Mouse (Mus musculus): ENCODE data around the gene Cebpb. TPM values are rescaled to one million over a fixed set of nuclear protein-coding genes. Genes with fewer than 3 reads are reported as not detected.

The Cebpb gene
- total RNA-seq, 4 experiments from 2014 or later = 21.3 to 37.2 (median 25.6) TPM

- no peak for DNase-seq (ENCODE audit: low spot score in 2 of 2)
Observed at GRCm38 (mm10) chr2:167691871-167692661, 3.4 kb downstream of the Cebpb start.

DNA sequence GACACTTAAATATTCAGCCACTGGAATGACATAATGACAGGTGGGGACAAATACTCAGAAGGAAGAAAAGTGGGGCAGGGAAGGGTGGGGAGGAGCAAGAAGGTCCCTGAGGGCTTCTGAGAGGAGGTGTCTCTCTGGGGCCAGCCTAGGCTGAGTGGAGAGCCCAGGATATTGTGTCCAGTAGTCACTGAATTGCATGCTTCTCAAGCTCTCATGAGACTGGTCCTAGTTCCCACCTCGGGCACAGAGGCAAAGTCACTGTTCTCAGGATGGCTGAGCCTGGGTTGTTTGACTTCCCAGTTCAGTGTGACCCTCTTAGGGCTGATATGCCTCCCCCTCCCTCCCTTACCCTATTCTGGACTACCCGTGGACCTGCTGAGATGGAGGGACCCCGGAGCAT lies 4.1 kb downstream of the Cebpb start:
- no peak for DNase-seq (ENCODE audit: low spot score in 2 of 2)

DNA sequence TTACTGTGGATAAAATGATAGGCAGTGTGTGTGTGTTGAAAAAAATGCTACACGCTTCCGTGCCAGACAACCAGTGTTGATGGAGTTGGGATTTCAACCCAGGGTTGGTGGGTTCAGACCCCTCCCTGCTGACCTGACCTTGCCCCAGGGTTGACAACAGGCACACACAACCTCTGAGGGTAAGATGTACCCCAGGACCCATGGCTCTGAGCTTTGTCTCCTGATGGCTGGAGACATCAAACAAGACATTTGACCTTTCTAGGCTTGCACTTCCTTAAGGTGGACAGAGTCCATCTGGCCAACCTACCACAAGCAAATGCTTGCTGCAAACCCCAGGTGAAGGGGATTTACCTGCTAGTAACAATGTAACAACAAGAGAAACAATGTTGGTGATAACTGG lies 4.8 kb downstream of the Cebpb start:
- DNase-seq (ENCODE audit: low spot score in 2 of 2) = no peak

- no peak for DNase-seq (ENCODE audit: low spot score in 2 of 2)
Observed at GRCm38 (mm10) chr2:167694244-167694643, 5.5 kb downstream of the Cebpb start.

DNA sequence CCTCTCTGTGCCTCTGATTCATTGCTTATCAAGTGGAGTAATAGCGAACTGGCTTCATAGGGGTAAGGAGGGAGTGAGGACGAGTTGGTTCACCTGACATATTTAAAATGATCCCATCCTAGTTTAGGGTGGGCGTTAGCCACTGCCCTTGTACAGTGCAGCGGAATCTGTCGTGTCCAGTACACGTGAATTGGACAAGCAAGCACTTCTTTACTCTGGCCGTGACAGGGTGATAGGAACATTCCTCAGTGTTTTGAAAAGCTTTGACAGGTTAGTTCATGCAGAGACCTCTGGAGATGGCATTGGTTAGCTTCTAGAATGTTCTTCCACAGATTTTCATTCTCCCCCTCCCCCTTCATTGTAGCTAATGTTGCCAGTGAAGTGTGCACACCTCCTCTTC lies 6.2 kb downstream of the Cebpb start:
- no peak for DNase-seq (ENCODE audit: low spot score in 2 of 2)

DNA sequence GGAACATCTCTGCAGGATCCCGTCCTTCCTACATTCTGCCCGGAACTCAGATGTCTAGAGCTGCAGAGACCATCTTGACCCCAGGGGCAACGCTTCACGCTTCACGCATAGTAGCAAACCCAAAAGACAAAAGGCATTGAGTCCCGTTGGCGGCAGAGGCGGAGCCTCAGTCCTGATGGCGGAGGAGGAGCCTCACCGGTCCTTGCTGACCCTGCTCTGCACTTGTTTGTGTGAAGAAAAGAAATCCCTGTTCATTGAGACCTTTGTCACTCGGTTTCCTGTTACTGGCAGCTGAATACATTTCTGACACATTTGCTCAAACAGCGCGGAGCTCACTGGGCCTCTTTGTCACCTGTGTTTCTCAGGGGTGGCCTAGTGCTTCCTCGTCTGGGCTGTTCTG lies 6.8 kb downstream of the Cebpb start:
- no peak for DNase-seq (ENCODE audit: low spot score in 2 of 2)

- no peak for DNase-seq (ENCODE audit: low spot score in 2 of 2)
Observed at GRCm38 (mm10) chr2:167696143-167696542, 7.4 kb downstream of the Cebpb start.

- no peak for DNase-seq (ENCODE audit: low spot score in 2 of 2)
Observed at GRCm38 (mm10) chr2:167697902-167698301, 9.2 kb downstream of the Cebpb start.

GRCm38 (mm10) chr2:167700018-167700417 lies 11.3 kb downstream of the Cebpb start:
- no peak for DNase-seq (ENCODE audit: low spot score in 2 of 2)

GRCm38 (mm10) chr2:167701472-167701871 lies 12.8 kb downstream of the Cebpb start:
- no peak for DNase-seq (ENCODE audit: low spot score in 2 of 2)

DNA sequence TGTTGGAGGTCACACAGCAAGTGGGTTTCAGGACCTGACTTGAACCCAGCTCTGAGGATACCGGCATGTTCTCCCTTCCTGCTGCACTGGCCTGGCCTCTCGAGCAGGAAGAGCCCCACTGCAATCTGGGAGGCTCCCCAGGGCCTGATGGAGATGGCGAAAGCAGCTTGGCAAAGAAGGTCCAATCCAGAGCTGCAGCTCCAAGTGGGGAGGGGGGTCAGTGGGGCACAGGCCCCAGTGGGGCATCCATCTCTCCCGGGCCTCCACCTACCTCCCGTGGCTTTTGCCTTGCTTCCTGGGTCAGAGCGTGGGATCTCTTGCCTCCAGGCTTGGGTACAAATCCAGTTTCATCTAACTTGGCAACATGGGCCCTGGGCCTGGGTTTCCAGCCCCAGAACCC lies 13.4 kb downstream of the Cebpb start:
- no peak for DNase-seq (ENCODE audit: low spot score in 2 of 2)

GRCm38 (mm10) chr2:167704409-167704808 lies 15.7 kb downstream of the Cebpb start:
- no peak for DNase-seq (ENCODE audit: low spot score in 2 of 2)

DNA sequence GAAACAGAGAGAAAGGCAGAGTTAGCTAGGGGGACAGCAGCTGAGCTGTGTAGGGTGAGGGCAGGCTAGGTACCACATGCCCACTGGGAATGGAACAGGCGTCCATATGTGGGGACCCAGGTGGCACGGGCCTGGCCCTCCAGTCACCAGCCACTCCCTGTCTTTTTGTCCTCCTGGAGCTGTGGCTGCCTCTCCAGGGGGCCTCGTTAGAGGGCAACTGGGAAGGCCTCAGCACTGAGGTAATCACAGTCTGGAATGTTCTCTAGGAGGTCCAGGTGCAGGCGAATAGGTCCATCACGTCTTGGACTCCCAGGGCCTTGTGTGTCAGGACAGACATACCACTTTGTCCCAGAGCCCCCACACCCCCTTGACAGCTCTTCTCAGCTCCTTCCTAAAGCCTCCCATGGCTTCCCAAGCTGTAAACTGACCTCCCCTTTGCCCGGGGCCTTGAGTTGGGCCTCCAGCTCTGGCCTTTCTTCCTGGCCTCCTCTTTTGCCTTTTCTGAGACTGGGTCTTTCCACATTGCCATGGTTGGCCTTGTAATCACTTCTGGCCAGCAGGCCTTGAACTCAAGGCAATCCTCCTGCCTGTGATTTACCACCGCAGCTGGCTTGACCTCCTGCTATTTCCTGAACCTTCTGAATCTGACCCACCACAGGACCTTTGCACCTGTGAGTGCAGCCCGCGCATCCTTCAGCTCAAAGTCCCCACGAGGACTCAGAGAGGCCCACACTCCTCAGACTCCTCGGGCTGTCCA lies 17.6 kb downstream of the Cebpb start:
- DNase-seq (ENCODE audit: low spot score in 2 of 2) = no peak

- DNase-seq (ENCODE audit: low spot score in 2 of 2) = no peak
Observed at GRCm38 (mm10) chr2:167708373-167708772, 19.7 kb downstream of the Cebpb start.

- no peak for DNase-seq (ENCODE audit: low spot score in 2 of 2)
Observed at GRCm38 (mm10) chr2:167709969-167710368, 21.3 kb downstream of the Cebpb start.

DNA sequence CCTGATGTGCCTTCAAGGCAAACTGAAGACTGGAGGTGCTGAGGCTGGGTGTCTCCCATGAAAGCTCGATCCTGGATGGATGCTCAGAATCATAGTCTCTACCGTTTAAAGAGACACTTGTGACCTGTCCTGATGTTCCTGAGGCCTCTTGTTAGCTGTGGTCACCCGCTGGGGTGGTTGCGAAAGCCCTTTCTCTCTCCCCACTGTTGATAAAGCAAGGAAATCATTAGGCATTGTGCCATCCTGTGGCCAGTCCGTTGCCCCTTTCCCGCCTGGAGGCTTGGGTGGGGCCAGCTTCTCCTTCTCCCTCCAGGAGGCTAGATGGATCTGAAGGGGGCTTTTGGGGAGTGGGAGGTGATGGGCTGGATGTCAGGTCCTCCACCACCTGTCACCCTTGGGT lies 21.9 kb downstream of the Cebpb start:
- DNase-seq (ENCODE audit: low spot score in 2 of 2) = no peak

- no peak for DNase-seq (ENCODE audit: low spot score in 2 of 2)
Observed at GRCm38 (mm10) chr2:167712872-167713821, 24.4 kb downstream of the Cebpb start.

- DNase-seq (ENCODE audit: low spot score in 2 of 2) = no peak
Observed at GRCm38 (mm10) chr2:167714298-167714697, 25.6 kb downstream of the Cebpb start.

DNA sequence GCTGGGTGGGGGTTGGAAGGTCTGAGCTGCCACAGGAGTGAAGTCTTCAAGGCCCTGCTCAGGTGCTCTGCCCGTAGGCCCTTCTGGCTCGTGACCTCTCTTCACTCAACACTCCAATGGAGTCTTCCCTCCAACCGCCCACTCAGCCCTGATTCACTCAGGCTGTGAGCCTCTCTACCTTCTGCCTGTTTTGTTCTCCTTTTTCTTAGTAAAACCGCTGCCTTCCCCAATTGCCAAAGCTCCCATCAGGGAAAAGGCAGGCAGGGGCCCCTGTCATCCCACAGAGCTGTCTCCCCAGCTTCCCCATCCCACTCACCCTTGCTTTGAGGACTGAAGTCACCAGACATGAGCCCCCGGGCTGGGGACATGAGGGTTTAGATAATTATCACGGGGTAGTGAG lies 26.3 kb downstream of the Cebpb start:
- no peak for DNase-seq (ENCODE audit: low spot score in 2 of 2)

DNA sequence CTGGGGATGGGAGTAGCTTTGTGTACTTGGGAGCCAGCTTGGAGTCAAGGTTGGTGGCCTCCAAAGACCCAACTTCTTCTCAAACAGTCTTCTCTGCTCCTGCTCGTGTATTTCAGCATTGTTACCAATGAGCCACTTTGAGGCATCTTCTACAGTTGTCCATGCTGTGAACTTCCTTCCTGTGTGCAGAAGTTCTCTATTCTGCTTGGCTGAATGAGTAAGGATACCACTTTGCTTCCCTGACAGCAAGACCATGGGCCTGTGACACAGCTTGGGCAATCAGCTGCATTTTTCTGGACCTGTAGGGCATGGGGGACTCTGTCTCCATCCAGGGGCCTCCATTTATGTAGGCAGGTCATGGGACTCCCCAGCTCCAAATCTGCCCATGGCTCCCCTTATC lies 28.5 kb downstream of the Cebpb start:
- DNase-seq (ENCODE audit: low spot score in 2 of 2) = no peak

DNA sequence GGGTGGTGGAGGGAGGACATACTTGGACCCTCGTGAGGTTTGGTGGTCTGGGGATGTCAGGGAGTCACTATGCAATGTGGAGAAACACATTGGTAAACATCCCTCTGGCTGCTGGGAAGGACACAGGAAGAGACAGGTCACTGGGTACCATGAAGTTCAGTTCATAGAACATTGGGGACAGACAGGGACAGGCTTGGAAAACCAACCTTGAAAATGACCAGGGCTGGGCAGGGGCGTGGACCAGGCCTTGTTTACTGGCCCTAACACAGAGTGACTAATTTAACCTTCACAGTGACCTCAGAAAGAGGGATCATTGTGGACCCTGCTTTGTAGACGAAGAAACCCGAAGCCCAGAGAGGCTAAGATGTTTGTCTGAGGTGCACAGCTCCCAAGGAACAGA lies 30.8 kb downstream of the Cebpb start:
- DNase-seq (ENCODE audit: low spot score in 2 of 2) = no peak
